Comparison of ENCODE assay signal across 8 mouse cellular contexts in genomic region chr14:67608262-67608661, GRCm38 (mm10).
DNase-seq lines count a peak whose midpoint lies in the region; ATAC-seq lines count a peak whose summit lies in the region.

No protein-coding gene starts in this region.

- H3K4me1 ChIP-seq in forebrain, embryonic 12.5 days = peaks cover 23% of the 10 kb centered on the region

- H3K36me3 ChIP-seq in forebrain, embryonic 12.5 days (replicated peaks) = no peaks in the 10 kb centered on the region

- no peak overlapping the region for H3K27ac ChIP-seq in forebrain, embryonic 12.5 days

- 0 out of 2 replicates have a peak overlapping the region, but pooled peaks have one; percentile 12 for H3K9ac ChIP-seq in forebrain, embryonic 12.5 days

- H3K4me3 ChIP-seq in forebrain, embryonic 12.5 days (replicated peaks) = peak overlapping the region; percentile 9

- WGBS in forebrain, embryonic 12.5 days = 17% methylated on average over 20 of the region's 20 CpGs

- ATAC-seq in forebrain, embryonic 12.5 days (ENCODE audit: low FRiP score) = no peak
- peak; percentile 31; the same call in 1 of the 2 replicates for ATAC-seq in megakaryocyte progenitor cell, adult 5-6 weeks (replicated peaks; ENCODE audit: poor library complexity)
- ATAC-seq in frontal cortex, adult (ENCODE audit: low TSS enrichment) = no peak

- H3K27me3 ChIP-seq in forebrain, embryonic 12.5 days = peaks cover 51% of the 10 kb centered on the region

- peak overlapping the region; percentile 44 for H3K4me2 ChIP-seq in forebrain, embryonic 12.5 days

- peak; percentile 11 to 13 for DNase-seq in cerebellum, postnatal 25 days
- DNase-seq in cerebellum, postnatal 4 days (ENCODE audit: low spot score in 2 of 2) = no peak
- DNase-seq in kidney, postnatal 25 days = peak; percentile 19 to 64
- DNase-seq in thymus, postnatal 14 days = no peak
- DNase-seq in right cerebral cortex, postnatal 4 days = no peak

- H3K9me3 ChIP-seq in forebrain, embryonic 12.5 days = no peaks in the 10 kb centered on the region

Comparison
In these comparisons a context has a peak if more than half of its experiments do, and no peak if none do; other contexts are left out.
1. DNase-seq: peak in cerebellum, postnatal 25 days (2 of 2) and kidney, postnatal 25 days (2 of 2); none in cerebellum, postnatal 4 days (0 of 2), thymus, postnatal 14 days (single experiment) and right cerebral cortex, postnatal 4 days (single experiment).